Mouse (Mus musculus) forebrain, embryonic 14.5 days (tissue): ENCODE measurements around the gene Eif2d. TPM values are rescaled to one million over a fixed set of nuclear protein-coding genes. Genes with fewer than 3 reads are reported as not detected.

Source experiments
- ATAC-seq: fragments of 200-750 bp; cut with Nextera tagmentation; 2 replicates; pipeline ENCODE4 v1.8.0; 2017; ENCODE audit warnings: mild to moderate bottlenecking, moderate library complexity
- DNase-seq: peaks from one replicate; pipeline ENCODE4 v3.0.0-alpha.2; 2015; ENCODE audit warnings: low spot score
- H3K27ac ChIP-seq: fragments of 300-500 bp; sonication (generic); 2 replicates; pipeline ENCODE4 v1.5.1; 2014; ENCODE audit warnings: low read depth, mild to moderate bottlenecking, control low read depth, low read length, moderate library complexity
- H3K27me3 ChIP-seq: fragments of 300-500 bp; sonication (generic); replicated peaks from 2 replicates; pipeline ENCODE4 v1.6.1; 2014; ENCODE audit warnings: low read length, control low read depth, mixed read lengths; ENCODE audit not compliant: control insufficient read depth, insufficient read depth
- H3K36me3 ChIP-seq: fragments of 300-500 bp; sonication (generic); 2 replicates; pipeline ENCODE4 v1.6.1; 2014; ENCODE audit warnings: low read length, control low read depth; ENCODE audit not compliant: control insufficient read depth, insufficient read depth
- H3K4me1 ChIP-seq: fragments of 300-500 bp; sonication (generic); 2 replicates; pipeline ENCODE4 v1.6.1; 2014; ENCODE audit warnings: antibody characterized with exemption, low read length, control low read depth; ENCODE audit not compliant: control insufficient read depth, insufficient read depth
- H3K4me2 ChIP-seq: fragments of 300-500 bp; sonication (generic); 2 replicates; pipeline ENCODE4 v1.6.1; 2014; ENCODE audit warnings: mild to moderate bottlenecking, control low read depth, low read length
- H3K4me3 ChIP-seq: fragments of 300-500 bp; sonication (generic); 2 replicates; pipeline ENCODE4 v1.5.1; 2014; ENCODE audit warnings: low read depth, low read length, control low read depth
- H3K9ac ChIP-seq: fragments of 300-500 bp; sonication (generic); 2 replicates; pipeline ENCODE4 v1.6.1; 2014; ENCODE audit warnings: mild to moderate bottlenecking, low read length, control low read depth, moderate library complexity
- H3K9me3 ChIP-seq: fragments of 300-500 bp; sonication (generic); replicated peaks from 2 replicates; pipeline ENCODE4 v1.6.1; 2016; ENCODE audit warnings: low read length, control low read depth, mixed read lengths; ENCODE audit not compliant: control insufficient read depth
- WGBS: fragments of 180-500 bp; shearing (Covaris S2); extraction: QIAGEN DNeasy Blood & Tissue Kit; methylation state at CpG from one replicate; pipeline ENCODE4 v1.1.7; 2014; 5-methylcytosine and 5-hydroxymethylcytosine counted together
- polyA plus RNA-seq: library from polyadenylated mRNA; unstranded; fragments of >200 nt; fragmentation: Nextera tagmentation; extraction: Ambion mirVana; gene quantifications from 2 replicates; pipeline ENCODE4 v1.2.1, GENCODE M21; 2014

Gene Eif2d
- polyA plus RNA-seq = 61.5 and 66.1 TPM in 2 replicates

GRCm38 (mm10) chr1:131153018-131153629 is at the start of gene Eif2d:
Gene Eif2d, plus strand, starts transcription at chr1:131153181.
- peak; percentile 94 for DNase-seq
- ATAC-seq = peak; percentile 99
- no peak within 1 kb of the TSS; the same call in 1 of the 2 replicates for H3K27ac ChIP-seq

GRCm38 (mm10) chr1:131103776-131104424 is 49.1 kb upstream of the Eif2d start:
- ATAC-seq = no peak
- Histone ChIP-seq H3K4me1 (no peaks in the 10 kb centered on the region), H3K27me3 (no peaks in the 10 kb centered on the region), H3K4me2 (no peak overlapping the region), H3K36me3 (no peaks in the 10 kb centered on the region), H3K9ac (no peak overlapping the region), H3K4me3 (no peak overlapping the region), H3K27ac (no peak overlapping the region), H3K9me3 (no peaks in the 10 kb centered on the region)
- 91% methylated on average over 10 of the region's 10 CpGs for WGBS
- no peak for DNase-seq

More at GRCm38 (mm10) chr1:131153018-131153629, at the start of gene Eif2d:
- Histone ChIP-seq H3K4me2 (peak within 1 kb of the TSS; percentile 67), H3K4me3 (peak within 1 kb of the TSS; percentile 80), H3K4me1 (peaks cover 6% of the 10 kb centered on the region; the same call in 1 of the 2 replicates), H3K9ac (peak within 1 kb of the TSS; percentile 83), H3K27me3 (no peaks in the 10 kb centered on the region), H3K9me3 (no peaks in the 10 kb centered on the region), H3K36me3 (peaks cover 1% of the 10 kb centered on the region)
- WGBS = under 1% methylated on average over 27 of the region's 27 CpGs

- no peak overlapping the region for H3K9ac ChIP-seq
- DNase-seq = no peak
- H3K9me3 ChIP-seq = no peaks in the 10 kb centered on the region
- H3K4me3 ChIP-seq = no peak overlapping the region
- H3K27me3 ChIP-seq = no peaks in the 10 kb centered on the region
- H3K36me3 ChIP-seq = no peaks in the 10 kb centered on the region
- no peak overlapping the region for H3K4me2 ChIP-seq
- 68% methylated on average over 10 of the region's 10 CpGs for WGBS
- no peak overlapping the region for H3K27ac ChIP-seq
- H3K4me1 ChIP-seq = no peaks in the 10 kb centered on the region
- ATAC-seq = no peak
Observed at GRCm38 (mm10) chr1:131107575-131108308, 45.2 kb upstream of the Eif2d start.

- Histone ChIP-seq H3K4me1 (no peaks in the 10 kb centered on the region), H3K36me3 (no peaks in the 10 kb centered on the region), H3K27ac (no peak overlapping the region), H3K27me3 (no peaks in the 10 kb centered on the region), H3K9me3 (no peaks in the 10 kb centered on the region), H3K4me2 (no peak overlapping the region), H3K9ac (no peak overlapping the region), H3K4me3 (no peak overlapping the region)
- WGBS = 80% methylated on average over 12 of the region's 12 CpGs
- DNase-seq = no peak
- no peak for ATAC-seq
Observed at GRCm38 (mm10) chr1:131110525-131111106, 42.4 kb upstream of the Eif2d start.

GRCm38 (mm10) chr1:131112576-131112975 is 40.4 kb upstream of the Eif2d start:
- 48% methylated on average over 6 of the region's 6 CpGs for WGBS
- H3K27ac ChIP-seq = no peak overlapping the region
- DNase-seq (no peak), ATAC-seq (no peak)
- H3K9ac ChIP-seq = no peak overlapping the region
- H3K4me1 ChIP-seq = 0 out of 2 replicates have a peak, but pooled peaks cover 7% of the 10 kb centered on the region
- no peak overlapping the region for H3K4me2 ChIP-seq
- no peaks in the 10 kb centered on the region for H3K36me3 ChIP-seq
- no peaks in the 10 kb centered on the region for H3K9me3 ChIP-seq
- H3K27me3 ChIP-seq = no peaks in the 10 kb centered on the region
- no peak overlapping the region for H3K4me3 ChIP-seq

- WGBS = 18% methylated on average over 6 of the region's 6 CpGs
- Histone ChIP-seq H3K9me3 (no peaks in the 10 kb centered on the region), H3K4me3 (no peak overlapping the region), H3K27ac (no peak overlapping the region), H3K4me1 (0 out of 2 replicates have a peak, but pooled peaks cover 7% of the 10 kb centered on the region), H3K4me2 (no peak overlapping the region), H3K9ac (no peak overlapping the region), H3K27me3 (no peaks in the 10 kb centered on the region), H3K36me3 (no peaks in the 10 kb centered on the region)
- ATAC-seq = peak; percentile 74
- peak; percentile 88 for DNase-seq
Observed at GRCm38 (mm10) chr1:131115932-131116331, 37.0 kb upstream of the Eif2d start.

GRCm38 (mm10) chr1:131116430-131117011 is 36.5 kb upstream of the Eif2d start:
- H3K4me1 ChIP-seq = 0 out of 2 replicates have a peak, but pooled peaks cover 7% of the 10 kb centered on the region
- no peaks in the 10 kb centered on the region for H3K27me3 ChIP-seq
- peak; percentile 78 for ATAC-seq
- H3K9ac ChIP-seq = peak overlapping the region; percentile 38; the same call in 1 of the 2 replicates
- H3K4me3 ChIP-seq = no peak overlapping the region
- DNase-seq = peak; percentile 79
- peak overlapping the region; percentile 95 for H3K27ac ChIP-seq
- H3K36me3 ChIP-seq = no peaks in the 10 kb centered on the region
- H3K4me2 ChIP-seq = no peak overlapping the region
- 44% methylated on average over 13 of the region's 13 CpGs for WGBS
- no peaks in the 10 kb centered on the region for H3K9me3 ChIP-seq

GRCm38 (mm10) chr1:131118530-131118929 is 34.5 kb upstream of the Eif2d start:
- Histone ChIP-seq H3K9ac (no peak overlapping the region), H3K4me3 (no peak overlapping the region), H3K27me3 (no peaks in the 10 kb centered on the region), H3K9me3 (no peaks in the 10 kb centered on the region), H3K4me1 (0 out of 2 replicates have a peak, but pooled peaks cover 7% of the 10 kb centered on the region), H3K27ac (no peak overlapping the region), H3K36me3 (no peaks in the 10 kb centered on the region), H3K4me2 (no peak overlapping the region)
- WGBS = 60% methylated on average over 10 of the region's 10 CpGs
- no peak for DNase-seq
- ATAC-seq = no peak
